Mouse (Mus musculus) kidney, embryonic 15.5 days (tissue): Measurements from ENCODE around the gene Slc25a39. TPM values are rescaled to one million over a fixed set of nuclear protein-coding genes. Genes with fewer than 3 reads are reported as not detected.

Experiments used
- ATAC-seq: fragments of 200-750 bp; cut with Nextera tagmentation; replicated peaks from 2 replicates; pipeline ENCODE4 v1.8.0; 2017; ENCODE audit warnings: moderate TSS enrichment; ENCODE audit not compliant: low FRiP score
- H3K27ac ChIP-seq: fragments of 300-500 bp; sonication (generic); 2 replicates; pipeline ENCODE4 v1.5.1; 2015; ENCODE audit warnings: mild to moderate bottlenecking, inconsistent platforms
- H3K27me3 ChIP-seq: fragments of 300-500 bp; sonication (generic); 2 replicates; pipeline ENCODE4 v1.6.1; 2015; ENCODE audit warnings: inconsistent platforms
- H3K36me3 ChIP-seq: fragments of 300-500 bp; sonication (generic); 2 replicates; pipeline ENCODE4 v1.6.1; 2015; ENCODE audit warnings: inconsistent platforms
- H3K4me1 ChIP-seq: fragments of 300-500 bp; sonication (generic); 2 replicates; pipeline ENCODE4 v1.6.1; 2015; ENCODE audit warnings: inconsistent platforms
- H3K4me2 ChIP-seq: fragments of 300-500 bp; sonication (generic); 2 replicates; pipeline ENCODE4 v1.6.1; 2015; ENCODE audit warnings: moderate library complexity, mild to moderate bottlenecking, inconsistent platforms
- H3K4me3 ChIP-seq: fragments of 300-500 bp; sonication (generic); replicated peaks from 2 replicates; pipeline ENCODE4 v1.5.1; 2015; ENCODE audit warnings: mild to moderate bottlenecking, inconsistent platforms
- H3K9ac ChIP-seq: fragments of 300-500 bp; sonication (generic); 2 replicates; pipeline ENCODE4 v1.6.1; 2015; ENCODE audit warnings: mild to moderate bottlenecking, inconsistent platforms
- H3K9me3 ChIP-seq: fragments of 300-500 bp; sonication (generic); replicated peaks from 2 replicates; pipeline ENCODE4 v1.6.1; 2016; ENCODE audit warnings: inconsistent platforms
- WGBS: fragments of 180-500 bp; shearing (Covaris S2); methylation state at CpG from one replicate; pipeline ENCODE4 v1.1.7; 2015; ENCODE audit warnings: mixed read lengths; 5-methylcytosine and 5-hydroxymethylcytosine counted together
- microRNA-seq: library from miRNA; unstranded; fragments of <30 nt; microRNA quantifications from one replicate; pipeline ENCODE4, GENCODE M21; 2016
- polyA plus RNA-seq: library from polyadenylated mRNA; unstranded; fragments of >200 nt; fragmentation: Nextera tagmentation; extraction: Ambion mirVana; gene quantifications from 2 replicates; pipeline ENCODE4 v1.2.1, GENCODE M21; 2015

Gene Slc25a39
- polyA plus RNA-seq, 1 experiment from 2014 or later = 298 TPM

DNA sequence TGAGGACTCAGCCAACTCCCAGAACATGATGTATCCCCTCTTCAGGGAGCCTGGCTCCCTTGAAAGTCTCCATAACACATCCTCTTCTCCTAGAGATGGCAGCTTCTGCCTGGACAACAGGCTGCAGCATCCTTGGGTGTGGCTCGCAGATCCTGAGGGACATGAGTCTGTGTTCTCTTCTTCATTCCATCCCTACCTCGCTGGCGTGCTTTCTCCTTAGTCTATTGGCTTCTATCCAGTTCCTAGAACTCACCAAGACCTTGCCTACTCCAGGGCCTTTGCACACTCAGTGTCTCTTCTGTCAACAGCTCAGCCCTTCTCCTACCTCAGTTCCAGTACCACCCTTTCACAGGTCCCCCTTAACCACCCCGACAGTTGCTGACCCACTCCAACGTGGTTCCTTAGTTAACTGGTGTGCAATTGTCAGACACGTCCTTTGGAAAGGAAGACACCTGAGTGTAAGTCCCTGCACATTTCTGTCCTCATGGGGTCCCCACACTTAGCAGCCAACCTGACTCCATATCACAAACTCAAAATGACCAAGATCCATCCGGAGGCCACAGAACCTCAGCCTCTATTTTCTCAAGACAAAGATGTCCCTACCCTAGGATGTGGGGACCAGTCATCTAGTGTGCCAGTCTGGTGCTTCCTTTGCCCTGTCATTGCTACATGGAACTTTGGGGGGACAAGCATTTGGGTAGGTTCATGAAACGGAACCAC is 45.8 kb downstream of the Slc25a39 start:
- 90% methylated on average over 8 of the region's 8 CpGs for WGBS
- no peak for ATAC-seq
- Histone ChIP-seq H3K4me1 (0 out of 2 replicates have a peak, but pooled peaks cover under 1% of the 10 kb centered on the region), H3K9ac (no peak overlapping the region), H3K36me3 (no peaks in the 10 kb centered on the region), H3K27me3 (0 out of 2 replicates have a peak, but pooled peaks cover under 1% of the 10 kb centered on the region), H3K9me3 (no peaks in the 10 kb centered on the region), H3K4me3 (no peak overlapping the region), H3K4me2 (no peak overlapping the region), H3K27ac (no peak overlapping the region)

DNA sequence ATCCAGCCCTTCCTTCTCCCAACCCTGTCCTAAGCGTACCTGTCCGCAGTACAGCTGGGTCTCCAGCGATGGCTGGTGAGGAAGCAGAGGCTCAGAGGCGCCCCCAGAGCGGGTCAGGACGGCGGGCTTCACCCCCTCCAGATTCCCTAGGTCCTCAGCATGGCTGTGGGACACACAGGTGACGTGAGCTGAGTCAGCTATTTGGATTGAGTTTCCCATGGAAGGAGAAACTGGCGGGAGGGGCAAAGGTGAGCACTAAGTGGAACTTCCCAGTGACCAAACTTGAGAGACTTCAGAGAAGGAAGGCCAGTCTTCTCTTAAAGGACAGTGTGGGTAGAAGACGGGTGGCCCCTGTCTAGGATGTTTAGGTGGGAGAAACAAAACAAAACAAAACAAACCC is 49.4 kb downstream of the Slc25a39 start:
- Histone ChIP-seq H3K9me3 (no peaks in the 10 kb centered on the region), H3K27me3 (peaks cover 11% of the 10 kb centered on the region; the same call in 1 of the 2 replicates), H3K4me2 (no peak overlapping the region), H3K9ac (no peak overlapping the region), H3K4me3 (no peak overlapping the region), H3K4me1 (0 out of 2 replicates have a peak, but pooled peaks cover 2% of the 10 kb centered on the region), H3K36me3 (no peaks in the 10 kb centered on the region), H3K27ac (no peak overlapping the region)
- 68% methylated on average over 10 of the region's 10 CpGs for WGBS
- ATAC-seq = no peak

DNA sequence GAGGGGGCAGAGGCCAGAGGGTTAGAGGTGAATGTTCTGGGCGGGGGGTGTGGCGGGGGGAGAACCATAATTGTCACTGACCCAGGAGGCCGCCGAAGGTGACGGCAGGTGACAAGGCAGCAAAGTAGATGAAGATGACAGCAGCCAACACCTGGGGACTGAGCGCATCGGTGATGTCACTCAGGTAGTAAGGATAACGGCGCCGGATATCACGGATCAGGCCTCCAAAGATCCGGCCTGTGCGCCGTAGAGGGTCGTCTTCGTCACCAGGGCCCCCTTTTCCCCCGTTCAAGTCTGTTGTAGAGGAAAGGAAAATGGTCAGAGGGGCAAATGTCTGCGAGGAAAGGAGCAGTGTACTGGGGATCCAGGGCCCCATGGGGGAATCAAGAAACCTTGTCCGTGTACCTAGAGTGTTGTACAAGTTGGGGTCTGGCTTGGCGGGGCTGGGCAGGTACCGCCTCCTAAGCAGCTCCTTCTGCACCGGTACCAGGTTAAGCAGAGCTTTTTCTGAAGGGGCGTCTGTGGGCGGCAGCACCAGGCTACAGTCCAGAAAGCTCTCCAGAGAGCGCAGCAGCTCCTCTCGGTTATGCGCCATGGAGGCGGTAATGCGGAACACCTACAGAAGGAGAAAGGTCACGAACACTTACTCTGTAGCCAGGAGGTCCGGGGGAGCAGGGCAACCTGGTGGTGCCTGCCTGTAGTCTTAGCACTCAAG is 51.0 kb downstream of the Slc25a39 start:
- Histone ChIP-seq H3K4me1 (peaks cover 13% of the 10 kb centered on the region), H3K27me3 (peaks cover 14% of the 10 kb centered on the region), H3K36me3 (no peaks in the 10 kb centered on the region), H3K4me2 (no peak overlapping the region), H3K4me3 (no peak overlapping the region), H3K9me3 (no peaks in the 10 kb centered on the region), H3K27ac (no peak overlapping the region), H3K9ac (no peak overlapping the region)
- no peak for ATAC-seq
- WGBS = 66% methylated on average over 31 of the region's 31 CpGs

DNA sequence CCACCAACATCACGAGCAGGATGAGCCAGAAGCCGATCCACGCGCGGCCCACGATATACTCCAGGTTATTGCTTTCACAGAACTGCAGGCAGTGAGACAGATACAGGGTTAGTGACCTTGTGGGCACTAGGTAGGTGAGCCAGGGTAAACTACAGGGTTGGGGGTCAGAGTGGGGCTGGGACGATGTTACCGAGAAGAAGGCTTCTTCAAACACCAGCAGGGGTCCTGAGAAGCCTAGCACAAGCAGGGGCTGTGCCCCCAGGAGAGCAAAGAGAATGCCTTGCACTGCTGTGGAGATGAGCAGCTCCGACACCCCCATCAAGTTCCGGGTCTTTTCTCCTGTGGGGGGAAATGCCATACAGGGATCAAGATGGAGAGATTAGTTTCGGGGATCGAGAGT is 51.6 kb downstream of the Slc25a39 start:
- H3K27me3 ChIP-seq = peaks cover 14% of the 10 kb centered on the region
- no peaks in the 10 kb centered on the region for H3K9me3 ChIP-seq
- H3K4me2 ChIP-seq = no peak overlapping the region
- H3K27ac ChIP-seq = no peak overlapping the region
- H3K9ac ChIP-seq = no peak overlapping the region
- ATAC-seq = no peak
- H3K4me1 ChIP-seq = peaks cover 17% of the 10 kb centered on the region
- 74% methylated on average over 12 of the region's 12 CpGs for WGBS
- H3K36me3 ChIP-seq = no peaks in the 10 kb centered on the region
- H3K4me3 ChIP-seq = no peak overlapping the region

DNA sequence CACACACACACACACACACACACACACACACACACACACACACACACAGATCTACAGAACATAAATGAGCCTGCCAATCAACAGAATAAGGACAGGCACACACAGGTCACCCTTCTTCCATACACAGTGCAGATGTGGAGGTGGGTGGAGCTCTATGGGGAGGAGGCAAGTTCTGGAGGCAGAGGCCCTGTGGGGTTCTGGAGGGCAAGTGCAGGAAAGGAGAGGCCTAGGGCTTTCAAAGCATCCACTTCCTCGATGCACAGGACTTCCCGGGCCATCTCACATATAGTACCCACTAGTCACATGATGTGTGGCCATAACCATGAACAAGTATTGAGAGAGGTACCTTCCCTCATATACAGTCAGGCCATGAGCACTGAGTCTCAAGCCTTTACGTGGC is 52.2 kb downstream of the Slc25a39 start:
- no peak overlapping the region for H3K27ac ChIP-seq
- H3K4me1 ChIP-seq = peaks cover 21% of the 10 kb centered on the region
- no peak for ATAC-seq
- 82% methylated on average over 3 of the region's 3 CpGs for WGBS
- no peak overlapping the region for H3K4me3 ChIP-seq
- H3K4me2 ChIP-seq = no peak overlapping the region
- H3K36me3 ChIP-seq = no peaks in the 10 kb centered on the region
- no peak overlapping the region for H3K9ac ChIP-seq
- H3K27me3 ChIP-seq = peaks cover 17% of the 10 kb centered on the region
- H3K9me3 ChIP-seq = no peaks in the 10 kb centered on the region

DNA sequence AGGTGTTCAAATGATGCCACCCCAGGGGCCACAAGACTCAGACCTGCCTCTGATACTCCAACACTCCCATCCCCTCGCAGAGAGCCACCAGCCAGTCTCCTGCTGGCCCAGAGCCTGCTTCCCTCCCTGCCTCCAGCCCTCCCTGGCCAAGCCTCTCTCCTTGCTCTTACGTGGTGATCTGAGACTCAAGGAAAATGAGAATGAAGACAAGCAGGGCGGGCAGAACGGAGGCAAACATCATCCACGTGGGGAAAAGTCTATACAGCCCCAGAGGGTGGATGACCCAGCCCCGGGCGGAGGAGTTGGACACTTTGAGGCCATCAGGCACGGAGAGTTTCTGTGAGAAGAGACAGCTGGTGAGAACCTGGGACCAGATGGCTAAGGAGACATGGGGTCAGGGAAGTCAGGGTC is 54.7 kb downstream of the Slc25a39 start:
- WGBS = 13% methylated on average over 8 of the region's 8 CpGs
- H3K36me3 ChIP-seq = no peaks in the 10 kb centered on the region
- H3K4me2 ChIP-seq = no peak overlapping the region
- H3K27ac ChIP-seq = no peak overlapping the region
- H3K4me3 ChIP-seq = no peak overlapping the region
- no peak overlapping the region for H3K9ac ChIP-seq
- ATAC-seq = no peak
- peaks cover 17% of the 10 kb centered on the region for H3K27me3 ChIP-seq
- peaks cover 24% of the 10 kb centered on the region for H3K4me1 ChIP-seq
- no peaks in the 10 kb centered on the region for H3K9me3 ChIP-seq

Small RNA genes within 50 kb of the gene (microRNA-seq; reads per million reads assigned to microRNA genes)
- gene Mir6930 = not detected

Other genes starting within 250 kb of the Slc25a39 start
- gene Lsm12, start 222.7 kb downstream of the Slc25a39 start, polyA plus RNA-seq = 122 and 135 TPM in 2 replicates
- gene G6pc3, start 218.3 kb downstream of the Slc25a39 start, polyA plus RNA-seq = 39.7 and 43.4 TPM in 2 replicates
- gene Hdac5, start 177.8 kb downstream of the Slc25a39 start, polyA plus RNA-seq = 47.4 and 48.4 TPM in 2 replicates
- 18.1 and 22.2 TPM in 2 replicates for gene BC030867, start 159.1 kb downstream of the Slc25a39 start, polyA plus RNA-seq
- 0.10 and 0.13 TPM in 2 replicates for gene Asb16, start 139.2 kb downstream of the Slc25a39 start, polyA plus RNA-seq
- 48.9 and 57.9 TPM in 2 replicates for gene Tmub2, start 123.0 kb downstream of the Slc25a39 start, polyA plus RNA-seq
- 12.3 and 14.0 TPM in 2 replicates for gene Atxn7l3, start 111.3 kb downstream of the Slc25a39 start, polyA plus RNA-seq
- 95.3 and 100 TPM in 2 replicates for gene Ubtf, start 88.2 kb downstream of the Slc25a39 start, polyA plus RNA-seq
- gene Slc4a1, start 41.7 kb downstream of the Slc25a39 start, polyA plus RNA-seq = 12.8 and 20.2 TPM in 2 replicates
- gene Rundc3a, start 14.5 kb downstream of the Slc25a39 start, polyA plus RNA-seq = 2.5 and 4.9 TPM in 2 replicates
- gene Grn, start 22.4 kb upstream of the Slc25a39 start, polyA plus RNA-seq = 151 and 172 TPM in 2 replicates
- gene Fam171a2, start 39.7 kb upstream of the Slc25a39 start, polyA plus RNA-seq = 6.9 and 7.1 TPM in 2 replicates
- 8.2 and 11.0 TPM in 2 replicates for gene Itga2b, start 62.2 kb upstream of the Slc25a39 start, polyA plus RNA-seq
- 57.4 and 62.1 TPM in 2 replicates for gene Gpatch8, start 148.4 kb upstream of the Slc25a39 start, polyA plus RNA-seq
- 8.5 and 8.7 TPM in 2 replicates for gene Gm11627, start 171.5 kb upstream of the Slc25a39 start, polyA plus RNA-seq
- gene Fzd2, start 196.4 kb upstream of the Slc25a39 start, polyA plus RNA-seq = 28.5 and 34.0 TPM in 2 replicates